Mouse (Mus musculus): ENCODE measurements around the gene Sapcd1.

GRCm38 (mm10) chr17:35066084-35066483 lies 38.3 kb upstream of the Sapcd1 start, which contains the start of gene Mpig6b:
- no peak for TF ChIP-seq POLR2AphosphoS2 (IDR thresholded peaks at IDR 0.05; ENCODE audit: insufficient read length, low read depth)
- no peak for TF ChIP-seq POLR2A (IDR thresholded peaks at IDR 0.05; ENCODE audit: insufficient read length, low read depth)
- TF ChIP-seq REST (IDR thresholded peaks at IDR 0.05; ENCODE audit: insufficient read depth, insufficient read length), result no peak
- TF ChIP-seq USF1 (IDR thresholded peaks at IDR 0.05; ENCODE audit: low read depth), result no peak
- TF ChIP-seq TCF12 (IDR thresholded peaks at IDR 0.05; ENCODE audit: insufficient read depth, poor library complexity, severe bottlenecking), result no peak
- no peak for TF ChIP-seq CEBPB (IDR thresholded peaks at IDR 0.05; ENCODE audit: insufficient read depth, poor library complexity, severe bottlenecking)
- no peak for TF ChIP-seq MYOG (IDR thresholded peaks at IDR 0.05; ENCODE audit: control insufficient read depth in 1 of 3, insufficient read depth in 1 of 3, insufficient read length in 2 of 3, low read depth in 2 of 3)
- TF ChIP-seq E2F4 (IDR thresholded peaks at IDR 0.05; ENCODE audit: insufficient read depth), result no peak

Data from myocyte (in vitro differentiated cells).